Mouse (Mus musculus) gastrocnemius, adult 18-20 months (tissue): ENCODE data around the gene Etv6. TPM values are rescaled to one million over a fixed set of nuclear protein-coding genes. Genes with fewer than 3 reads are reported as not detected.

Experiments used
- DNase-seq: peaks from one replicate; pipeline ENCODE4 v3.0.0; 2021; ENCODE audit warnings: low spot score
- total RNA-seq, 2 experiments: library from RNA; stranded (reverse); gene quantifications; 2 replicates each; pipeline ENCODE4 v1.2.3; 2021

The Etv6 gene
- total RNA-seq, 2 experiments from 2014 or later: 5.7 to 9.4 TPM

DNA sequence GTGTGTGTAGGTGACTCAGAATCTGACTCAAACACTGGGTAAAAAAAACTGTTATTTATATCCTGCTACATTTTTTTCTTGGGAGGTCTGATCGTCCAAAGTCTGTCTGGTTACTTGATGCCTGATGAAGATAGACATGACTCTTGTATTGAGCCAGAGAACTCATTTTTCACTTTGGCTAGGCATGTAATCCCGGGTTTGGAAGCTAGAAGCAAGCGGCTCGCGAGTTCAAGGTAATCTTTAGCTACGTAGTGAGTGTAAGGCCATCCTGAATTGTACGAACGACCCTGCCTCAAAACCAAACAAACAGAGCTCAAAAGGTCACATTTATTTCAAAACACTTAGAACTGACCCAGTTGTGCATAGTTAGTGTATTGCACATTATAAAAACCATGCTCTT lies 128.9 kb downstream of the Etv6 start:
- DNase-seq: no peak

DNA sequence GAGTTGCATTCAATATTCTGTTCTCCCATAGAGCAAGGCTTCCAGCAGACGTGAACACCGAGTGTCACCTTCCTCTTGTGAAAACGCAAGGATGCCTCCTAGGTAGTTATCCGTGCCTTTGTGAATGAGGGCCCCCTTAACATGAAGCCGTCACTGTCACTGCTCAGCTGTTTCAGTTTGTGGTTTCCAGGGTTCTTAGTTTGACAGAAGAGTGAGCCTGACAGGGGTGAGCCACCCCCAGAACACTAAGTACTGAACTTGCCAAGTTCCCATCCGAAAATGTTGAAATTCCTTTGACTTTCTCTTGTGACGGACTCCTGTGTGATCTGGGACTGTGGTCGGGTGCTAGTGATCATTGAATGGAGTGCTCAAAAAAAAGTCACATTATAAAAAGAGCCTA lies 129.5 kb downstream of the Etv6 start:
- DNase-seq: no peak

DNA sequence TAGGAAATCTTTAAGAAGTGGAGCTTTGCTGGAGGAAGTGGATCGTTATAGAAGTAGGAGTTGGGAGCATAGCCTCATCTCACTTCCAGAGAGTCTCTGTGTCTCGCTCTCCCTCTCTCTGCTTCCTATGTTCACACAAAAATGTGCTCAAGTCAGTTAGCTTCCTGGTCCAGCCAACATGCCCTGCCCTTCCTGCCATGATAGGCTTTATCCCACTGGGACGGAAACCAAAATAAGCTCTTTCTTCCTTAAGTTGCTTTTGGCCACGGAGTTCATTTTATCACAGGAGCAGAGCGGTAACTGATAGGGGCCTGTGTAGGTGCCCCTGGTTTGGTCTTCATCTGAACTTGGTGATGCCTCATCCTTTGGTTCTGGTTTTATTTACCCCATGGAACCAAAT lies 132.5 kb downstream of the Etv6 start:
- DNase-seq: no peak

DNA sequence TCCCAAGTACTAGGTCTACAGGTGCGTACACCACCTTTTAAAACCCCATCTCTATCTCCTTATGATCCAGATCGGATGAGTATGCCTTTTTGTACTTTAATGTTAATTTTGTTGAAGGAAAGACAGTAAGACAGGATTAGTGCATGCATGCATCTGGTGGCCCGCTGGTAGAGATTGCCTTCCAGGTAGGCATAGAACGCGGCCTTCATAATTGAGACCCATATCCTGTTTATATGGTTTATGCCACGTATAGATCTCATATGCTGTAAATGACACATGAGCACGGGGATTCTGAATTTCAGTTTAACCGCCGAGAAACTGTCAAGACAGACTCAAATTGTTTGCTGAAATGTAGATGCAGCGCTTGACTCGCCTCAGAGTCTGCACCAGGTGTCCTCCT lies 133.3 kb downstream of the Etv6 start:
- no peak for DNase-seq

DNA sequence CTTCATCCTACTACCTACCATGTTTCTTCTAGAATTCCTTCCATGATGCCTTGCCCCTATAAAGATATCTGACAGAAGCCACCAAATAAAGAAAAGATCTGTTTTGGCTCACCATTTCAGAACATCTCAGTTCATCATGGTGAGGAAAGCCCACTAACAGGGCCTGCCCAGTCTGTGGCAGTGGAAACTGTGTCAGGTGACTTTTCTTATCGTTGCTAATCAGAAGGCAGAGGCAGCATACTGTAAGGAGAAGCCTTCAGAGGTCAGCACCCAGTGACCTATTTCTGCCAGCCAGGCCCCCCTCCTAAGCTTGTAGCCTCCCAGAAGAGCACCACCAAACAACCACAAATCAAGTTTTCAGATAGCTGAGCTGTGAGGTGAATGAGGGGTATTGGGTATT lies 135.7 kb downstream of the Etv6 start:
- no peak for DNase-seq

DNA sequence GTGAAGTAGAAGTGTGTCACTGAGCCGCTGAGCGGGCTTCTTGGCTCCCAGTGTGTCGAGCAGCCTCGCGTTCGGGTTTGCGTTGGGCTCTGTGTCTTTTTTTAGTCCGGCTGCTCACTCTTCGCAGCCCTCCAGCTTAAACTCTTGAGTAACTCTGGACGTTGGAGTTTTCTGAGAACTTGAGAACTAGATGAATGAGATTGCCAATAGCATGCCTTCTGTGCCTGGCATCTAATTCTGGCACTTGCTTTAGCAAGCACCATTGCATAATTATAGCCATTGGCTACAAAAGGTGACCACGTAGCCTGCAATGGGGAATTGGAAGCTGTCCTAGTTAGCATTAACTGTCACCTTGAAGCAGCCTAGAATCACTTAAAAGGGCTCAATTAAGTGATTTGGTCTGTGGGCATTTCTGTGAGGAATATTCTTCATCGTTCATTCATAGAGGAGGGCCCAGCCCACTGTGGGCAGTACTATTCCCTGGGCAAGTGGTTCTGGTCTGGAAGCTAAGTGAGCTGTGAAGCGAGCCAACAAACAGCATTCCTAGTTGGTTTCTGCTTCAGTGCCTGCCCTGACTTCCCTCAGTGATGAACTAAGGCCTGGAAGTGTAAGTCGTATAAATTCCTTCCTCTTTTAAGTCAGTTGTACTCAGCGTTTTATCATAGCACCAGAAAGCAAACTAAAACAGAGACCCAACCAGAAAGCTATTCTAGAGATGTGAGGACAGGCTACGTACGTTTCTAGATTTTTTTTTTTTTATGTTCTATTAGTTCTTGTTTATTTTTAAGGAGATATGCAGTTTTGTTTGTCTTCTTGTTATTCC lies 136.6 kb downstream of the Etv6 start:
- DNase-seq: peak; percentile 79

DNA sequence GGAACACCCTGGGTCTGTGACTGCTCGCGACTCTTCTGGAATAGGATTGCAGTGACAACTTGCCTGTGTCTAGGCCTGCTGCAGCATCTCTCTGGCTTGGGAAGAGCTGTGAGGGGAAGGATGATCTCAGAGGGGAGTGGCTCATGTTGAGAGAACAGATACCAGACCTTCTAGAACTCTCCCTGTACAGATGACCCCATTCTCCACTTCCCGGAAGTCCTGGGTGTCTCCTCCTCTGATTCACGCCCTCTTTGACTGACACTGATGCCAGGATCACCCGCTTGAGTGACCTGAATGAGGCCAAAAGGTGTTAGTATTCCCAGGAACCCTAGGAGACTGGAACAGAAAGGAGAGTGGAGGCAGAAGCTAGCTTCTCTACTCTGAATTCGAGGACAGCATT lies 137.9 kb downstream of the Etv6 start:
- DNase-seq: no peak

DNA sequence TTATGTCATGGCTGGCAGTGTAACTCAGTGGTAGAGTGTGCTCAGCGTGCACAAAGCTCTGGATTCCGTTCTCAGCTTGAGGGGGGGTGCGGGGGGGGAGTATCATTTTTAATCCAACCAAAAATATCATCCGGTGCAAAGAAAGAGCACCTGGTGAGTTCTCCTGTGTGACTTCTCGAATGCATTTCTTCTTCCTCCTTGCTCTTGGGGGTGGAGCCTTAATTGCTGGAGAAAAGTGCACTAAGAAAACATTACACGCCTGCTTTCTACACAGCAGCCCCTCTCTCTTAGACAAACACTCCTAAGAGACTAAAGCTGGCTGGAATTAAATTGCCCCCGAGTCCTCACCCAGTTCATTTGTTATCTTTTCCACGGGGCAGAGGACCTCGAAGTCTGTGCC lies 139.6 kb downstream of the Etv6 start:
- DNase-seq: no peak

DNA sequence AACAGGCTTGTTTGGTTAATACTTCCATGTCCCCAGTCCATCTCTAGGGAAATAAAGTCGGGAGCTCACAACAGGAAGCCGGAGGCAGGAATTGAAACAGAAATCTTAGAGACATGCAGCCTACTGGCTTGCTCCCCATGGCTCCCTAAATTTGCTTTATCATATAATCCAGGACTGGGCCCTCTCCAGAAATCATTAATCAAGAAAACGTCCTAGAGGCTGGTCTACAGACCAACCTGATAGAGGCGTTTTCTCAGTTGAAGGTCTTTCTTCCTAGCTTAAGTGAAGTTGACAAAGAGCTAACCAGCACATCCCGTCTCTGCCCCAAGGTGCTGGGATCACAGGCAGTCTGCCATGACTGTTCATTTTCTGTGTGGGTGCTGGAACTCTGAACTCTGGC lies 141.7 kb downstream of the Etv6 start:
- DNase-seq: no peak

DNA sequence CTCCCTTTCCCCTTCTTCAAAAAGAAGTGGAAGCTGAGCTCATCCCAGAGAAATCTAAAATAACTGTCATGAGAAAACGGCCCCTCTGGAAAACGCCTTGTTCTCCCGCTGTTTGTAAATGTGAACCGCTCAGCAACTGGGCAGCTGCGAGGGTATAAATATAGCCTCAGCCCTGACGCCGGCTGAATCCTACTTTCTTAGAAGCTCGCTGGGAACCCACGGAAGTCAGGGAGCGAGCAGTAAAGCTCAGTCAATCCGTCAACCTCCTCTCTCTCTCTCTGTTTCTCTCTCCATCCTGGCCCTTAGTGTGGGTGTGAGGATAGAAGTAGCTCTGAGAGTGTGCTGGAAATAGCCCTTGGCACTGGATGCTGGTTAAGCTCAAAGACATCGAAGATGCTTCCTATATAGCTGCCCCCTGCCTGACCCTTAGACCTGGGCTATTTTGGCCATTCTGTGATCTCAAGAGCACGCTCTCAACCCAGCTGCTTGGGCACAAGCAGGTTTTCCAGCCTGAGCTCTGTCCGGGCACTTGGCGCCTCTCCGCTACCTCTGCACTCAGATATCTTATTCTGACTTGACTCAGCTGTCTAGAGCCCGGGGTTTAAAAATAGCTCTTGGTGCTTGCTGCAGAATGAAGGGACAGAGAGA lies 146.9 kb downstream of the Etv6 start:
- DNase-seq: peak; percentile 78

DNA sequence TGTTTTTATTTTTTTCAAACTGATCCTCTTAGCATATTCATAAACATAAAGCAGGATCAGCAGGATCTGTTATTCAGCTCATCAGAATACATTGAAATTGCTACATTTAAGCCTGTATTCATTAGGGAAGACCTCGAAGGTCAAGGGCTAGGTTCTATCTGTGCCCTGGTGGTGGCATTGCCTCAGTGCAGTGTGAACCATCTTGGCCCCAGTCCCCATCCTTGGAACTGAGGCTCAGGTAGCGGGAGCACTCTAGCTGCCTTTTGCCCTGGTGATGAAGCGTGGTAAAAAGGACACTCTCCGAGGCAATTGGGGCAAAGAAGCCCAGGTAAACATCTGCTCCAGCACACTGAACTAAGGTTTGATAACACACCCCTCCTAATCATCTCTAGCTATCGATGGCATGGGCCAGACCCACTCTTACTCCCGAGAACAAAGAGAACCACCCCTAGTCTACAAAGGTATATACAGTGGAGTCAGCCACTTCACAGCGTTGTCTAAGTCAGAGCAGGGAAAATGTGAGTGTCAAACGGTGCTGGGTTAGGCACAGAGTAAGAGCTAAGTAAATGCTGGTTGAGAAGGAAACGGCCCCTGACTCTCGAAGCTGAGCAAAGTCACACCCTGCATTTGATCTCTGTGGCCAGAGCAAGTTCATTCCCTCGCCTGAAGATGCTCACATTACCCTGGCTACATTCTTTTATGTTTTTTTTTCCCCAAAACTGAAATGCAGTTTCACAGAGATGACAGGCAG lies 148.3 kb downstream of the Etv6 start:
- DNase-seq: no peak

DNA sequence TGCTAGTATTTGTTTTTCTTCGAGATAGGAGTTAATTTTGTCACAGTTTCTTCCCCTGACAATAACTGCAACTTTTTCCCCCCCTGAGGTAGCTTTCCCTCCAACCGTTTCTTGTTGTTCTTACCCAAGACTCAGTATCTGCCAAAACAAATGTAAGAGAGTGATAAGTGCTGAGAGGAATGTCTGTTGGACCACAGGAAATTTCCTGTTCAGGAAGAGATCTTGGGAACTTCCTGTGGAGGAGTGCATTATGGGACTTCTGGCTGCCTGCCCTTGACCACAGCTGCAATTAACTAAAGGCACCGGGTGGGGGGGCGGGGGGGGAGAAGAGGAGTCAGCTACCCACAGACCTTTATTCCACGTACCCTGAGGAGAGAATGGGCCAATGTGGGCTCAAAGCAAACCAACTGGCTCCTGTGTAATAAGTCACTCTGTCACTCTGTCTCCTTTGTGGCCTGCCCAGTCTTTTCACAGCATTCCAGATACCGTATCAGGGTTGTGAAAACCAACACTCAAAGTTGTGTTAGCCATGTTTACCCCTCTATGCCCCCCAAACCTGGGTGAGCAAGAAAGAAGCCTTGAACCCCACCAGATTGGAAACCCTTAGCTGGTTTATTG lies 150.9 kb downstream of the Etv6 start:
- DNase-seq: no peak

DNA sequence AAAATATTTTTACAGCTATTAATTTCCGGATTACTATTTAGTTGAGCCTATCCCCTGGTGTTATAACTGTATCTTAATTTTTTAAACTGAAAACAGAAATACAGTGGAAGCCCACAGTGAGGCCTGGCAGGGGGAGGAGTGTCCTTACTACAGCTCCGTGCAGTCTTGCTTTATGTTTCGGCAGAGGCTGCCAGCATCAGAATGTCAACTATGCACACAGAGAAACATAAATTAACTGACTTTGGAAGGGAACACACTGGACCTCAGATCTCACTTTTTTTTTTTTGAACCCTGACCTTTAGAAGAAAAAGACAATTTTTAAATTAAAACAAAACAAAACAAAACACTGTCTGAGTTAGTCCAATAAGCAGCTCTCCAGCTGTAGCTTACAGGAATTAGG lies 153.2 kb downstream of the Etv6 start:
- DNase-seq: no peak

DNA sequence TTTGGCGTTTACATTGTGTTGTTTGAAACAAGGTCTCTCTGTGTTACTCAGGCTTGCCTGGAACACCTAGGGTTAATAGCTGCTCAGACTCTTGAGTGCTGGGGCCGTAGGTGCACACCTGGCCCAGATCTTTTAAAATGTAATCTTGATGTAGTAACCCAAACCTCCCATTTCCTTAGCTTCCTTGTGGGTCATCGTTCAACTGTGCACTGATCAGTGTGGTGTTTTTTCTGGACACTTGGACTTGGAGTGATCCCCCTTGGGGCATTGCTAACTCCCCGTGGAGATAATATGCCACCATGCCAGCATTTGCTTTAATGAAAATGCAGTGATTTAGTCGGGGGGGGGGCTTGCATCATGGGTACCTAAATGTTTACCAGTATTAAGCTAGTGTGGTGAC lies 153.7 kb downstream of the Etv6 start:
- DNase-seq: no peak

DNA sequence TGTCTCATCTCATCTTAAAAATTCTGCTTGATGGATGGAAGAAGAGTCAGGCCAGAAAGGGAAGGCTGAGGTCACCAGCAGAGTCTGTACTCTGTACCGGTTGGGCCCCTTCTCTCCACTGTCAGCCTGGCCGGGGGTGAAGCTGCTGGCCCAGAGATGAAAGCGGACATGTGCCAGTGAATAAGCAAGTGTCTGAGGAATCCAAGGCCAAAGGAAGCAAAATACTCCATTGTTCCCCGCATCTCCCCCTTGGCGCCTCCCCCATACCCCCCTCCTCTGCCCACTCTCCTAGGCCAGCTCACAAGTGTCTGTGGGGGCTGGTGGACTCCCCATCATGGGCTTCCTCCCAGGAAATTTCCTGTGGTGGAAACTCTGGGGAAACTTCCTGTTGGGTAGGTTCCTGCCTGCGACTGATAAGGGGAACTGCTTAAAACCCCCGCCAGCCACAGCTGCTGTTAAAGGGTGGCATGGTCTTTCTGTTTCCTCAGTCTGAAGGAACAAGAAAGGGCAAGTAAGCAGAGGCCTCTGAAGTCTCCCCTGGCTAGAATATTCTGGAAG lies 154.2 kb downstream of the Etv6 start:
- DNase-seq: no peak

DNA sequence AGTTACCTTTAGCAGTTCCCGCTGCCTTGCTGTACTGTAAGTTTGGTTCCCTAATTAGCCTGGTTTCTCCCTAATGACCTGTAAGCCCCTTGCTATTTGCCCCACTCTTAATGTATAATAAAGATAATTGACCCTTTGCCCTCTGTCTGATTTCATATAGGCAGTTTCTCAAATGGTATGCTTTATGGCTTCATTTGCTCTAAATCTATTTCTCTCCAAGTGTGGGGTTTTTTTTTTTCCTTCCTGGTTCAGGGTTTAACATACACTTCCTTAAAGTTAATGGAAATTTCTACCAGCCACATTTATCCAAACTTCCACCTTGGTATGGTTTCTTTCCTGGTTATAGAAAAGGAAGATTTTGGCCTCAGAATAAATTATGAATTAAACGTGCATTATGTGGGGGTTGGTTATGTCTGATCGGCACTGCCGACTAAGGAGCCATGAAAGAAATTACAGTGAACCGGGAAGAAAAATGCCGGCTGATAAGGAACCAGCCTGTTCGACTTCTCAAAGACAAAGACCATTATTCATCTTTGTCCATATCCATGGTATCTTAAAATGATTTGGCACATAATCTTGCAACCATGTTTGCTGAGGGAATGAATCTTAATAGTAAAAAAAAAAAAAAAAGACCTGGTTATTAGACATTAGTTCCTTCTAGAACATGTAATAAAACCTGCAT lies 155.2 kb downstream of the Etv6 start:
- DNase-seq: no peak

DNA sequence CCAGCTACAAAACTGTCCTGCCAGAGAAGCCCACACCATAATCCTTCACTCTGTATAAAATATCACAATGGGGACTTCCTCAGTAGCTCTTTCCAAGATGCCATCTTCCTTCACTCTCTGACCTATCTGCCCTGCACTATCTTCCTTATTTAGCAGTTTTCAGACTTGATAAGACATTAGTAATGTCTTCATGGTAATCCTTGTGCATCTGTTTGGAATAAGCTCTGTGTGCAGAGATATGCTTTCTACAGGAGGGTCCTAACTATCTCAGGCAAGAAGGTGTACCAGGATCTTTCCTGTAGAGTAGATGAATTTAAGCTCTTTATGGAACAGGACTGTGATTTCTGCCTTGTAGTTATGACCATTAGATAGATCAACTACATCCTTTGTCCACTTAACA lies 157.2 kb downstream of the Etv6 start:
- DNase-seq: no peak

DNA sequence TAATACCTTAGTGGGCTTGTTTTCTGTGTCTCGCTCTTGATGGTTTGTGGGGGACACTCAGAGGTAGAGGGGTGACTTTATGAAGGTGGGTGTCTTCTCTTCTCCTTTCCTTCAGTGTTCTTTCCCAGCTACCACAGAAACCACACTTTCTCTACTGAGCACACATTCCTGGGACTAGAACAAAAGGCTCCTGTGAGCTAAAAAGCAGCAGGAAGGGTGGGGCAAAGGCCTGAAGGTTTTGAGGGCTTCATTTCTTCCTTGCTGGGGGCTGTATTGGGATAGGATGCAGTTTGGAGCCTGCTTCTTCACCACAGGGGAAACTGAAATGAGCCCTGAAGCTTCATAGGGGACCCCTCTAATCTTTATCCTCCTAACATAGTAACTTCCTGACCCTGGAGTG lies 164.4 kb downstream of the Etv6 start:
- DNase-seq: no peak

DNA sequence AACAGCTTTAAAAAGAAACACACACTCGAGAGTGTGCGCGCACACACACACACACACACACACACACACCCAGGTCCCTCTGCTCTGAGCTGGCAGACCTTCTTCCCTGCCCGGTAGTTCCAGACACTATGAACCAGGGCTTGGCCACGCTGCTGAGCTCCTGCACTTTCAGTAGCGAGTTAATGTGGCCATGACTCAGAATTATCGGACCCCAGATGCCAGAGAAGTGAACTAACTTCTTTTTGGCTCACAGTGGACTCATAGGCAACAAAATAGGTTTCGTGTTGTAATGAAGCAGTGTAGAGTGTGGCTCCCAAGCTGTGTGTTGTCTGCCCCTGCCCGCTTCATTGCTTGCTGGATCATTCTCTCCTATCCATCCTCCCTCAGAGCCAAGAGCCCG lies 165.1 kb downstream of the Etv6 start:
- DNase-seq: no peak

DNA sequence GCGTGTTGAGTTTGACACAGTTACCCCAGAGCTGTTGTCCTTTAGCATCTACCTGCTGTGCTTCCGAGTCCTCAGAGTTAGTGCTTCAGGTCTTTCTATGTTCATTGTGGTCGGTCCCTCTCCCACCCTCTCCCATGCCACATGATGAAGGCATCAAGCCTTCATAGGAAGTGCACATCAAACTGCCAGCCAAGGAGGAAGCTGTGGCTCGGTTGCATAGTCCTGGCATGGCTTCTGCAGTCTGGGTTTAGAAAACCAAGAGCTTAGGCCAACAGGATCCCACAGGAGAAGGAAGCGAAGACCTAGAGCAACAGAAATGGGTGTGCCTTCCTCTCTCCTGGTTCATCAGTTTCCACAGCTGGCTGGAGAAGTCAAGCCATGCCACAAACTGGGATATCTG lies 166.7 kb downstream of the Etv6 start:
- no peak for DNase-seq

DNA sequence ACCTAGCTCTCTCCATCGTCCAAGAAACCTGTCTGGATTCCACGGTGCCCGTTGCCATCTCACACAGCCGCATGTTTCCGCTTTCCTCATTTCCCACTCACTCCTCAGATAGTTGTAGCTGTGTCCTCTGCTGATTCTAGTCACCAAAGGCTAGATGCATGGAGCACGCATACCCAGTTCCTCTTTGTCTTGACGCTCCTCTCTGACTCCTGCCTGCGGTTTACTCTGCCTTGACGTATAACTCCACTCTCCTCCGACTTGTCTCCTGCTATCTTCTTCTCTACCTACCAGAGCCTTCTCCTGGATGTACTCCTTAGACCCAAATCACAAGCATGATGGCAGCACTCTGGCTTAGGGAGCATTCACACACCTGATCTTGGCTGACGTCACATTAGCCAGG lies 169.7 kb downstream of the Etv6 start:
- DNase-seq: no peak
